Mouse (Mus musculus) limb, embryonic 14.5 days (tissue): ENCODE results near the gene Ndnf. TPM values are rescaled to one million over a fixed set of nuclear protein-coding genes. Genes with fewer than 3 reads are reported as not detected.

ENCODE experiments used
- ATAC-seq: fragments of 200-750 bp; cut with Nextera tagmentation; 2 replicates; pipeline ENCODE4 v1.8.0; 2017; ENCODE audit warnings: low read depth, moderate number of reproducible peaks, moderate TSS enrichment; ENCODE audit not compliant: low FRiP score
- DNase-seq: peaks from one replicate; pipeline ENCODE4 v3.0.0-alpha.2; 2015; ENCODE audit warnings: low spot score
- H3K27ac ChIP-seq: fragments of 300-500 bp; sonication (generic); replicated peaks from 2 replicates; pipeline ENCODE4 v1.5.1; 2014; ENCODE audit warnings: low read depth, mild to moderate bottlenecking, low read length, moderate library complexity, mixed read lengths
- H3K27me3 ChIP-seq: fragments of 300-500 bp; sonication (generic); 2 replicates; pipeline ENCODE4 v1.6.1; 2014; ENCODE audit warnings: low read length, mixed read lengths; ENCODE audit not compliant: control insufficient read depth, insufficient read depth
- H3K36me3 ChIP-seq: fragments of 300-500 bp; sonication (generic); 2 replicates; pipeline ENCODE4 v1.6.1; 2014; ENCODE audit warnings: mild to moderate bottlenecking, low read length, moderate library complexity, mixed read lengths; ENCODE audit not compliant: control insufficient read depth, insufficient read depth
- H3K4me1 ChIP-seq: fragments of 300-500 bp; sonication (generic); 2 replicates; pipeline ENCODE4 v1.6.1; 2014; ENCODE audit warnings: antibody characterized with exemption, low read length, mixed read lengths; ENCODE audit not compliant: control insufficient read depth, insufficient read depth
- H3K4me2 ChIP-seq: fragments of 300-500 bp; sonication (generic); replicated peaks from 2 replicates; pipeline ENCODE4 v1.6.1; 2014; ENCODE audit warnings: low read depth, mild to moderate bottlenecking, low read length, moderate library complexity; ENCODE audit not compliant: severe bottlenecking
- H3K4me3 ChIP-seq: fragments of 300-500 bp; sonication (generic); replicated peaks from 2 replicates; pipeline ENCODE4 v1.5.1; 2014; ENCODE audit warnings: low read length
- H3K9ac ChIP-seq: fragments of 300-500 bp; sonication (generic); 2 replicates; pipeline ENCODE4 v1.6.1; 2014; ENCODE audit warnings: mild to moderate bottlenecking, low read depth, low read length, moderate library complexity; ENCODE audit not compliant: severe bottlenecking
- H3K9me3 ChIP-seq: fragments of 300-500 bp; sonication (generic); 2 replicates; pipeline ENCODE4 v1.6.1; 2016; ENCODE audit warnings: low read length; ENCODE audit not compliant: control insufficient read depth
- POLR2A ChIP-seq: fragments of 200-500 bp; IDR thresholded peaks from 2 replicates; pipeline ENCODE4 v1.8.0; 2012; ENCODE audit warnings: inconsistent platforms, mild to moderate bottlenecking, moderate library complexity, borderline replicate concordance; ENCODE audit not compliant: insufficient read depth, insufficient read length; ENCODE audit errors: extremely low read depth
- WGBS: fragments of 180-500 bp; shearing (Covaris S2); extraction: QIAGEN DNeasy Blood & Tissue Kit; methylation state at CpG from one replicate; pipeline ENCODE4 v1.1.7; 2014; 5-methylcytosine and 5-hydroxymethylcytosine counted together
- polyA plus RNA-seq, 2 experiments: library from polyadenylated mRNA; depleted of rRNA in 1 of 2; stranded (reverse) in 1 of 2; unstranded in 1 of 2; fragments of >200 nt; fragmentation: Nextera tagmentation in 1 of 2; extraction: Ambion mirVana in 1 of 2; gene quantifications; 2 replicates each; pipeline versions ENCODE4 v1.2.1 to v1.2.3; 2012 to 2014

Ndnf gene
- polyA plus RNA-seq, 2 experiments, result 9.2 to 11.2 TPM

DNA sequence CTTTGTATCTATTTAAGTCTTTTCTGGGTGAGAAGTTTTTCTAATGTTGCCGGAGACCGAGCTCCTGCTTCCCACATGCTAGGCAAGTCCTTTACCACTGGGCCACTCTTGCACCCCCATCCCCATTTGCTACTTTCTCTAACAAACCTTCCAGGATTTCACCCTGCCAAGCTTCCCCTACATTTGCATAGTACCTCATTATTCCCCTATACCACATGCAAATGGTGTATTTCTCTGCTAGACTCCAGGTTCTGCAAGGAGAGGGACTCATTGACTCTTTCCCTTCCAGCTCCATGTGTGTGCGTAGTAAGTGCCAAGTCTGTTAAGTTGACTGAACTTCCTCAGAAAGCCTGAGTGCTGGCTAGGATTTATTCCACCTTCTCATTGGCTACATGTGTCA is 5.1 kb upstream of the Ndnf start:
- Histone ChIP-seq H3K4me1 (no peaks in the 10 kb centered on the region), H3K36me3 (no peaks in the 10 kb centered on the region), H3K9ac (no peak overlapping the region), H3K27me3 (no peaks in the 10 kb centered on the region), H3K4me3 (no peak overlapping the region), H3K27ac (no peak overlapping the region), H3K4me2 (no peak overlapping the region), H3K9me3 (no peaks in the 10 kb centered on the region)
- no peak for DNase-seq
- no peak for TF ChIP-seq POLR2A
- WGBS, result 83% methylated on average over 3 of the region's 3 CpGs
- no peak for ATAC-seq

- no peak overlapping the region for H3K4me2 ChIP-seq
- WGBS, result 25% methylated on average over 2 of the region's 2 CpGs
These were observed 1.4 kb upstream of the Ndnf start for GRCm38 (mm10) chr6:65669971-65670370.

DNA sequence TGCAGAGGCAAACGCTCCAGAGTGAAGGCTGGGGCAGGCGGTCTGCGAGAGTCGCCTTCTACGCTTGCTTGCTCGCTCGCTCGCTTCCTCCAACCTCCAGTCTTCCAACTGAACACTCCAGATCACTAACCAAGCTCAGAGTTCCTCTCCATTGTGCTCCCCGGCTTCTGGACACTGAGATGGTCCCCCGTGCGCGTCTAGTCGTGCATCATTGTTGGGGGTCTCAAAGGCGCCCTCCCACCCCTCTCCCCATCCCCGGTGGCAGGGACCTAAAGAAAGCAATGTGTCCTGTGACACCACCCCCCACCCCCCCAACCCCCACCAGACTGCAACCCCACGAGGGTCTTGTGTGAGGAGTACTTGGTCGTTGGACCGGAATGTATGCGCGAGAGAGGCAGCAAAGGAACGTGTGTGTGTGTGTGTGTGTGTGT is 394 bp upstream of the Ndnf start:
- H3K9me3 ChIP-seq, result no peaks in the 10 kb centered on the region
- no peak overlapping the region for H3K27ac ChIP-seq
- H3K4me3 ChIP-seq, result peak overlapping the region; percentile 60
- peak overlapping the region; percentile 65 for H3K9ac ChIP-seq
- no peaks in the 10 kb centered on the region for H3K27me3 ChIP-seq
- H3K4me2 ChIP-seq, result peak overlapping the region; percentile 92
- ATAC-seq (peak; percentile 39), DNase-seq (no peak)
- 2% methylated on average over 21 of the region's 21 CpGs for WGBS
- H3K4me1 ChIP-seq, result no peaks in the 10 kb centered on the region; the same call in 1 of the 2 replicates
- H3K36me3 ChIP-seq, result no peaks in the 10 kb centered on the region
- TF ChIP-seq POLR2A, result no peak

More at GRCm38 (mm10) chr6:65669971-65670370, 1.4 kb upstream of the Ndnf start:
- DNase-seq (no peak), ATAC-seq (no peak)
- Histone ChIP-seq H3K27me3 (no peaks in the 10 kb centered on the region), H3K9me3 (no peaks in the 10 kb centered on the region), H3K4me1 (no peaks in the 10 kb centered on the region; the same call in 1 of the 2 replicates), H3K36me3 (no peaks in the 10 kb centered on the region), H3K27ac (no peak overlapping the region), H3K9ac (no peak overlapping the region), H3K4me3 (no peak overlapping the region)
- no peak for TF ChIP-seq POLR2A

- WGBS, result under 1% methylated on average over 56 of the region's 57 CpGs
- H3K4me3 ChIP-seq, result peak overlapping the region; percentile 60
- TF ChIP-seq POLR2A, result no peak
- 0 out of 2 replicates have a peak, but pooled peaks have one; percentile 28 for ATAC-seq
- no peaks in the 10 kb centered on the region for H3K27me3 ChIP-seq
- no peak for DNase-seq
- no peaks in the 10 kb centered on the region for H3K36me3 ChIP-seq
- H3K4me2 ChIP-seq, result peak overlapping the region; percentile 92
- no peaks in the 10 kb centered on the region; the same call in 1 of the 2 replicates for H3K4me1 ChIP-seq
- no peaks in the 10 kb centered on the region for H3K9me3 ChIP-seq
- H3K27ac ChIP-seq, result no peak overlapping the region
- H3K9ac ChIP-seq, result peak overlapping the region; percentile 65
These were observed 991 bp downstream of the Ndnf start for GRCm38 (mm10) chr6:65672131-65673031.

- Histone ChIP-seq H3K9ac (no peak overlapping the region), H3K36me3 (no peaks in the 10 kb centered on the region), H3K27ac (no peak overlapping the region), H3K27me3 (no peaks in the 10 kb centered on the region), H3K4me1 (no peaks in the 10 kb centered on the region), H3K9me3 (no peaks in the 10 kb centered on the region), H3K4me3 (no peak overlapping the region), H3K4me2 (no peak overlapping the region)
- no peak for TF ChIP-seq POLR2A
- no peak for DNase-seq
- no peak for ATAC-seq
These were observed 22.5 kb downstream of the Ndnf start for GRCm38 (mm10) chr6:65693938-65694337.
